Mouse (Mus musculus) kidney, embryonic 16.5 days (tissue): ENCODE data around the gene Egflam. TPM values are rescaled to one million over a fixed set of nuclear protein-coding genes. Genes with fewer than 3 reads are reported as not detected.

ENCODE experiments used
- ATAC-seq: fragments of 200-750 bp; cut with Nextera tagmentation; 2 replicates; pipeline ENCODE4 v1.8.0; 2017; ENCODE audit warnings: moderate TSS enrichment; ENCODE audit not compliant: low FRiP score, low TSS enrichment
- H3K27ac ChIP-seq: fragments of 300-500 bp; sonication (generic); 2 replicates; pipeline ENCODE4 v1.5.1; 2014; ENCODE audit warnings: low read length
- H3K27me3 ChIP-seq: fragments of 300-500 bp; sonication (generic); 2 replicates; pipeline ENCODE4 v1.6.1; 2014; ENCODE audit warnings: low read length, control low read depth, mixed read lengths; ENCODE audit not compliant: insufficient read depth
- H3K36me3 ChIP-seq: fragments of 300-500 bp; sonication (generic); 2 replicates; pipeline ENCODE4 v1.6.1; 2014; ENCODE audit warnings: low read length, control low read depth, mixed read lengths; ENCODE audit not compliant: insufficient read depth
- H3K4me1 ChIP-seq: fragments of 300-500 bp; sonication (generic); 2 replicates; pipeline ENCODE4 v1.6.1; 2014; ENCODE audit warnings: low read length, control low read depth, mixed read lengths; ENCODE audit not compliant: insufficient read depth
- H3K4me2 ChIP-seq: fragments of 300-500 bp; sonication (generic); replicated peaks from 2 replicates; pipeline ENCODE4 v1.6.1; 2014; ENCODE audit warnings: low read depth, low read length
- H3K4me3 ChIP-seq: fragments of 300-500 bp; sonication (generic); 2 replicates; pipeline ENCODE4 v1.5.1; 2014; ENCODE audit warnings: mild to moderate bottlenecking, low read length
- H3K9ac ChIP-seq: fragments of 300-500 bp; sonication (generic); replicated peaks from 2 replicates; pipeline ENCODE4 v1.6.1; 2014; ENCODE audit warnings: low read length
- H3K9me3 ChIP-seq: fragments of 300-500 bp; sonication (generic); 2 replicates; pipeline ENCODE4 v1.6.1; 2016; ENCODE audit warnings: low read length, control low read depth
- WGBS: fragments of 180-500 bp; shearing (Covaris S2); extraction: QIAGEN DNeasy Blood & Tissue Kit; methylation state at CpG from one replicate; pipeline ENCODE4 v1.1.7; 2014; 5-methylcytosine and 5-hydroxymethylcytosine counted together
- polyA plus RNA-seq: library from polyadenylated mRNA; unstranded; fragments of >200 nt; fragmentation: Nextera tagmentation; extraction: Ambion mirVana; gene quantifications from 2 replicates; pipeline ENCODE4 v1.2.1, GENCODE M21; 2015

Egflam gene
- polyA plus RNA-seq, 1 experiment from 2014 or later, result 26.1 TPM

DNA sequence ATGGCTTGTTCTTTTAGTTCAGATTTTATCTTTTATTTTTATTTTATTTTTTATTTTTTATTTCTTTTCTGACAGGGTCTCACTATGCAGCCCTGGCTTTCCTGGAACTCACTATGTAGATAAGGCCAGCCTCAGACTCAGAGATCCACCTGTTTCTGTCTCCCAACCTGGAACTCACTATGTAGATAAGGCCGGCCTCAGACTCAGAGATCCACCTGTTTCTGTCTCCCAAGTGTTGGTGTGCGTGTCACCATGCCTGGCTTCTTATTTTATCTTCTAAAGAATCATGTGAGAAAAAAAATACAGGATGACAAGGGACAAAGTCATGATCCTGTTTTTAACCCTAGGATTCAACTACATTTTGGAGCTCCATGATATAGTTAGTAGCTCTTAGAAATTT lies 205.6 kb downstream of the Egflam start:
- Histone ChIP-seq H3K9me3 (no peaks in the 10 kb centered on the region), H3K27ac (no peak overlapping the region), H3K4me1 (no peaks in the 10 kb centered on the region), H3K36me3 (peaks cover 21% of the 10 kb centered on the region), H3K9ac (no peak overlapping the region), H3K27me3 (no peaks in the 10 kb centered on the region), H3K4me2 (no peak overlapping the region), H3K4me3 (no peak overlapping the region)
- 96% methylated on average over 2 of the region's 2 CpGs for WGBS
- no peak for ATAC-seq

DNA sequence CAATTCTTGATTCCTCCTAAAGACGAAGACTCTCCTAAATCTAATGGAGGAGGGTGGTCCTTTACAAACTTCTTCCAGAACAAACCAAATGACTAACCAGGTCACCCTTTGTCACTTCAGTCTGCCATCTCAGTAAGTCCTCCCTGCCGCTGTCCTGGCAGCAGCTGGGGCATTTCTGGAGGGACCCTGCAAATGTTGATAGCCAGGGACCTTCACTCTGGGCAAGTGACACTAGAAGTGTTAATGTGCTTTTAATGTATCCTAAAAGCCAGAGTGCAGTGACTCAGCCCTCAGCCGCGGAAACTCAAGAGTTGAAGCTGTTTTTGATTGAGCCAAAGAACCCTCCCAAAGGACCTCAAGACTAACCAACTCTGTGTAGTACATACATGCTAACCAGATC lies 207.1 kb downstream of the Egflam start:
- Histone ChIP-seq H3K9me3 (no peaks in the 10 kb centered on the region), H3K27me3 (no peaks in the 10 kb centered on the region), H3K4me1 (no peaks in the 10 kb centered on the region), H3K36me3 (peaks cover 30% of the 10 kb centered on the region), H3K27ac (no peak overlapping the region), H3K4me2 (no peak overlapping the region), H3K9ac (no peak overlapping the region), H3K4me3 (no peak overlapping the region)
- WGBS, result 74% methylated on average over 4 of the region's 4 CpGs
- no peak for ATAC-seq

DNA sequence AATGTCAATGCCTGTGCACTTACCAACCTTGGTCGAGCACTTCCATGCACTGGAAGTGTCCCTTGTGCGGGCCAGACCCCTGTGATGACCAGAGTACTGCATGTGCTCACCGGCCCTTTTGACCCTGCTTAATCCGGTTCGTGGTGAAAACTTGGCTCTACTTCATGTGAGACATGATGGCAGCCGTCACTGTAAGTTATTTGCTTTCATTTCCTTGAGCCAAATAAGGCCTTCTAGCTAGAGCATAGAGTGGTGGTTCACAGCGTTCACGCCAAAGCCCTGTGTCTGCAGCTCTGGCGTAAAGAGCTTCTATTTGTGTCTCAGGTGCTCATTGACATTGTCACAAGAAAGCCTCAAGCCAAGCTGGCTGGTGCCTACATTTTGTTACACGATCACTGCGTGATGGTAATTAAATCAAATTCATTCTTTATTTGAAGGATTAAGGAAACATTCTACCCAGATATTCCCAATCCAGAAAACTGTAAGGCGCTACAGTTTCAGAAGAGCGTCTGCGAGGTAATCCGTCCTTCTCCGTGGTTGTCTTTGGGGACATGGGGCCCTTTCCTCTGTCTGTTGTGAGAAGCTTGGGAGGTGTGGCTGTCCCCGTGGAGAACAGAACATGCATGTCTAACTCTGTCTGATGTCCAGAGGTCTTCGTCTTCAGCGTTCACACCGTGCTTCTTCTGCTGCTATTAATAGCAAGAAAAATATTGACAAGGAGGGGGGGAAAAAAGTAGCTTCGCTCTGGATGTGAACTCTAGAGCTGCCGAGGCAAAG lies 208.3 kb downstream of the Egflam start:
- ATAC-seq, result no peak

GRCm38 (mm10) chr15:7187682-7188081 lies 210.5 kb downstream of the Egflam start:
- Histone ChIP-seq H3K27me3 (no peaks in the 10 kb centered on the region), H3K27ac (no peak overlapping the region), H3K4me1 (no peaks in the 10 kb centered on the region), H3K4me3 (no peak overlapping the region), H3K9me3 (no peaks in the 10 kb centered on the region), H3K4me2 (no peak overlapping the region), H3K36me3 (peaks cover 53% of the 10 kb centered on the region), H3K9ac (no peak overlapping the region)
- no peak for ATAC-seq
- WGBS, result 88% methylated on average over 6 of the region's 6 CpGs

More for the DNA sequence above, 208.3 kb downstream of the Egflam start:
- H3K4me1 ChIP-seq, result no peaks in the 10 kb centered on the region
- H3K36me3 ChIP-seq, result peaks cover 42% of the 10 kb centered on the region
- H3K4me2 ChIP-seq, result no peak overlapping the region
- no peaks in the 10 kb centered on the region for H3K9me3 ChIP-seq
- H3K27me3 ChIP-seq, result no peaks in the 10 kb centered on the region
- H3K9ac ChIP-seq, result no peak overlapping the region
- H3K4me3 ChIP-seq, result no peak overlapping the region
- H3K27ac ChIP-seq, result no peak overlapping the region
- 79% methylated on average over 22 of the region's 22 CpGs for WGBS

- no peak overlapping the region for H3K4me3 ChIP-seq
- no peak overlapping the region for H3K4me2 ChIP-seq
- H3K4me1 ChIP-seq, result no peaks in the 10 kb centered on the region
- WGBS, result 61% methylated on average over 6 of the region's 6 CpGs
- ATAC-seq, result no peak
- no peak overlapping the region for H3K9ac ChIP-seq
- no peaks in the 10 kb centered on the region for H3K9me3 ChIP-seq
- H3K36me3 ChIP-seq, result peaks cover 47% of the 10 kb centered on the region
- no peaks in the 10 kb centered on the region for H3K27me3 ChIP-seq
- no peak overlapping the region for H3K27ac ChIP-seq
Measured at GRCm38 (mm10) chr15:7180576-7180975, 217.6 kb downstream of the Egflam start.

DNA sequence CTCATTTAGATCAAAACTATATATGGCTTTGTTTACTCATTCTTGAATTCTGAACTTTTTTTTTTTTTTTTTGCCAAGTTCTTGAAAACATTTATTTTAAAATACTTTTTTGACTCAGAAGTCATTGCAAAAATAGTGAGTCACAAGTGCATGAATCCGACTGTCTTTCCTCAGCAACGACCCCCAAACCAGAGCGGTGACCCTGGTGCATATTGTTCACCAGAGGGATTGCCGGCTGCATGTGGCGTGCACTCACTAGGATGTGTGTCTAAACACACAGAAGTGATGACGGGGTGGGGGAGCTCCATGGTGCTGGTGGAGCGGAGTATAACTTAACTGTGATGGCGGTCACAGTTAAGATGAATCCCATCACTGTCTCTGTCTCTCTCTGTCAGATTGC lies 224.4 kb downstream of the Egflam start:
- no peaks in the 10 kb centered on the region for H3K27me3 ChIP-seq
- H3K9ac ChIP-seq, result no peak overlapping the region
- H3K9me3 ChIP-seq, result no peaks in the 10 kb centered on the region
- WGBS, result 84% methylated on average over 8 of the region's 8 CpGs
- ATAC-seq, result no peak
- H3K4me2 ChIP-seq, result no peak overlapping the region
- H3K36me3 ChIP-seq, result peaks cover 46% of the 10 kb centered on the region
- H3K27ac ChIP-seq, result no peak overlapping the region
- H3K4me1 ChIP-seq, result no peaks in the 10 kb centered on the region
- no peak overlapping the region for H3K4me3 ChIP-seq

GRCm38 (mm10) chr15:7173346-7173745 lies 224.8 kb downstream of the Egflam start:
- Histone ChIP-seq H3K9ac (no peak overlapping the region), H3K27me3 (no peaks in the 10 kb centered on the region), H3K36me3 (peaks cover 44% of the 10 kb centered on the region), H3K4me2 (no peak overlapping the region), H3K9me3 (no peaks in the 10 kb centered on the region), H3K4me1 (no peaks in the 10 kb centered on the region), H3K27ac (no peak overlapping the region), H3K4me3 (no peak overlapping the region)
- 59% methylated on average over 7 of the region's 7 CpGs for whole genome bisulfite sequencing
- ATAC-seq, result no peak

- Histone ChIP-seq H3K4me3 (no peak overlapping the region), H3K4me1 (no peaks in the 10 kb centered on the region), H3K27ac (no peak overlapping the region), H3K27me3 (no peaks in the 10 kb centered on the region), H3K9ac (no peak overlapping the region), H3K9me3 (no peaks in the 10 kb centered on the region), H3K4me2 (no peak overlapping the region), H3K36me3 (peaks cover 42% of the 10 kb centered on the region)
- no peak for ATAC-seq
- 43% methylated on average over 2 of the region's 2 CpGs for WGBS
Measured at GRCm38 (mm10) chr15:7172875-7173274, 225.3 kb downstream of the Egflam start.

DNA sequence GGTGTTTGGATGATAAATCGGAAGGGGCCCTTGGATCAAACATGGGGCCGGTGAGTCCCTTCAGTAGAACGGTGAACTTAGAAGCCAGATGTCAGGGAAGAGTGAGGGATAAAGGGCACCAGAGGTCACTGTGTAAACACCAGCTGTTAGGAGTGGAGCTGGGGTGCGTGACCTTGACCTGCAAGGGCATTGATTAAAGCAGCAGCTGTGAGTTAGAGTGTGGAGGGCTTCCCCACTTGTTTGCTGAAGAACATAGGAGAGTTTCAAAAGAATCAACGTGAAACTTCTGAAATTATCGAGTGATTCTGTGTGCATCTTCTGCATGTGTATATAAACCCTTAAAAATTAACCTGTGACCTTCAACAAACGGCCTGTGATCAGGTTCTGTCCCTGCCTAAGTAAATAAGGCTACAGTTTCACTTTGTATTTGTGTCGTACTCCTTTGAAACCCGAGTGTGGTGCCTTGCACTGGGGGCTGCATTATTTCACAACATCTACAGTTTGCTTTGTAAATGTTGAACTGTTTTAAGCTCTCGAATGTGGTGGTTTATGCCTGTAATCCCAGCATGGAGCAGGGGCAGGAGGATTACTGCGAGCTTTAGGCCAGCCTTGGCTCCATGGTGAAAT lies 230.2 kb downstream of the Egflam start:
- Histone ChIP-seq H3K4me2 (no peak overlapping the region), H3K36me3 (peaks cover 25% of the 10 kb centered on the region), H3K4me1 (peaks cover 9% of the 10 kb centered on the region), H3K27me3 (no peaks in the 10 kb centered on the region), H3K9ac (no peak overlapping the region), H3K27ac (no peak overlapping the region), H3K4me3 (no peak overlapping the region), H3K9me3 (no peaks in the 10 kb centered on the region)
- ATAC-seq, result no peak
- 33% methylated on average over 11 of the region's 11 CpGs for WGBS

GRCm38 (mm10) chr15:7167238-7167905 lies 230.8 kb downstream of the Egflam start:
- H3K36me3 ChIP-seq, result peaks cover 30% of the 10 kb centered on the region
- no peak overlapping the region for H3K9ac ChIP-seq
- WGBS, result 61% methylated on average over 10 of the region's 10 CpGs
- no peak overlapping the region for H3K27ac ChIP-seq
- ATAC-seq, result peak; percentile 55
- H3K4me3 ChIP-seq, result no peak overlapping the region
- no peaks in the 10 kb centered on the region for H3K9me3 ChIP-seq
- H3K4me2 ChIP-seq, result no peak overlapping the region
- peaks cover 14% of the 10 kb centered on the region for H3K4me1 ChIP-seq
- no peaks in the 10 kb centered on the region for H3K27me3 ChIP-seq
